ENCODE assay signal across 30 mouse cellular contexts in the genomic region with DNA sequence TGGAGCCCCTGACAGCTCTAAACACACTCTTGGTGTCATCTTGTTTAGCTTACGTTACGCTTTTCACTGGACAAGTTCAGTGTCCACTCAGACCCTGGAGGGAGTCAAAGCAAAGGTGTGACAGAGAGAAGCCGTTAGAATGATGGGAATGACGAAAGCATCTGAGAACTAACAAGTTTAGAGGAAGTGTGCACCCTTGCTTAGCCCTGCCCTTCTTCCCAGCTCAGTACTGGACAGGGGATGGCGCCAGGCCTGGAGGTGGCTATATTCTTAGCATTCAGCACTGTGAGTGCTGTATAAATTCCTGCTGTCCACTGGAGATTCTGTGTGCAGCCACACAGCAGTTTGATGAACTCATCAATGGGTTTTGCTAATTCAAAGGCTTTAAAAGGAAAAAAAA. TPM values are rescaled to one million over a fixed set of nuclear protein-coding genes. Genes with fewer than 3 reads are reported as not detected.
A peak's percentile ranks its signal among the peaks of the same experiment; 100 is the strongest.
DNase-seq lines count a peak whose midpoint lies in the region; ATAC-seq and TF ChIP-seq lines count a peak whose summit lies in the region.
"Had no signal": no experiment of that assay in that cellular context is flagged by ENCODE, and none has a peak within 500 bp of the region (broad histone marks: within the 10 kb centered on the region; RNA-seq: fewer than 3 reads in every experiment).

No protein-coding gene starts in this region.

- TF ChIP-seq POLR2A in thymus, adult 2 months (IDR thresholded peaks at IDR 0.05; ENCODE audit: control insufficient read depth, extremely low read depth, insufficient read depth, low read length, poor library complexity) = no peak

- H3K9ac ChIP-seq in heart, embryonic 14.5 days (ENCODE audit: low read length) = no peak overlapping the region; the same call in 1 of the 2 replicates
- H3K9ac ChIP-seq in lung, postnatal 0 days (replicated peaks; ENCODE audit: low read depth) = no peak overlapping the region
- H3K9ac ChIP-seq: embryonic facial prominence, embryonic 15.5 days; forebrain, embryonic 13.5 days; hindbrain, embryonic 14.5 days; liver, embryonic 14.5 days; midbrain, embryonic 13.5 days; neural tube, embryonic 13.5 days had no signal

- WGBS in heart, embryonic 14.5 days = 56% methylated on average over 5 of the region's 5 CpGs
- WGBS in lung, postnatal 0 days = 55% methylated on average over 5 of the region's 5 CpGs
- WGBS in thymus, adult 2 months = 78% methylated on average over 5 of the region's 5 CpGs

- ATAC-seq in heart, embryonic 14.5 days (ENCODE audit: insufficient number of reproducible peaks, insufficient read depth, low FRiP score, low read depth) = no peak
- ATAC-seq in lung, postnatal 0 days = no peak
- ATAC-seq: activated CD4-positive, CD25-positive, alpha-beta regulatory T cell, adult 4 months; forebrain, embryonic 13.5 days; inflammation-experienced regulatory T-cells, adult 6 months; midbrain, embryonic 13.5 days had no signal

- peaks cover 15 to 41% of the 10 kb centered on the region in 2 experiments for H3K4me1 ChIP-seq in heart, embryonic 14.5 days (ENCODE audit: control insufficient read depth in 2 of 2, insufficient read depth in 2 of 2, low read length in 2 of 2)
- H3K4me1 ChIP-seq in lung, postnatal 0 days (ENCODE audit: insufficient read depth, low read depth, low read length) = peaks cover 28% of the 10 kb centered on the region; the same call in 1 of the 2 replicates
- no peaks in the 10 kb centered on the region for H3K4me1 ChIP-seq in thymus, adult 2 months (replicated peaks; ENCODE audit: control insufficient read depth, insufficient read depth, low read length)

- no peaks in the 10 kb centered on the region for H3K9me3 ChIP-seq in heart, embryonic 14.5 days (ENCODE audit: control insufficient read depth, low read length)
- H3K9me3 ChIP-seq in lung, postnatal 0 days (ENCODE audit: low read length) = no peaks in the 10 kb centered on the region
- H3K9me3 ChIP-seq: embryonic facial prominence, embryonic 10.5 days; embryonic facial prominence, embryonic 15.5 days; forebrain, embryonic 13.5 days; midbrain, embryonic 13.5 days; neural tube, embryonic 13.5 days had no signal

- no peak for TF ChIP-seq EP300 in lung, postnatal 0 days (IDR thresholded peaks at IDR 0.05)

- H3K27me3 ChIP-seq in heart, embryonic 14.5 days (ENCODE audit: control insufficient read depth, insufficient read depth, low read length) = no peaks in the 10 kb centered on the region
- no peaks in the 10 kb centered on the region for H3K27me3 ChIP-seq in lung, postnatal 0 days (replicated peaks; ENCODE audit: insufficient read depth, low read length)
- no peaks in the 10 kb centered on the region for H3K27me3 ChIP-seq in thymus, adult 2 months (ENCODE audit: control insufficient read depth, insufficient read depth, low read length)
- H3K27me3 ChIP-seq: CH12.LX; embryonic facial prominence, embryonic 15.5 days; forebrain, embryonic 13.5 days; midbrain, embryonic 13.5 days; neural tube, embryonic 13.5 days had no signal

- intact Hi-C loops in gastrocnemius, adult 2 months (cut with DNase I) = no loop called here
- intact Hi-C loops in gastrocnemius, postnatal 36 days (cut with DNase I) = no loop called here

- no peaks in the 10 kb centered on the region for H3K36me3 ChIP-seq in heart, embryonic 14.5 days (ENCODE audit: control insufficient read depth, insufficient read depth, low read length)
- 0 out of 2 replicates have a peak, but pooled peaks cover 8% of the 10 kb centered on the region for H3K36me3 ChIP-seq in lung, postnatal 0 days (ENCODE audit: insufficient read depth, low read length)
- no peaks in the 10 kb centered on the region for H3K36me3 ChIP-seq in thymus, adult 2 months (ENCODE audit: control insufficient read depth, insufficient read depth, low read length)
- H3K36me3 ChIP-seq: embryonic facial prominence, embryonic 15.5 days; midbrain, embryonic 13.5 days; neural tube, embryonic 13.5 days had no signal

- TF ChIP-seq CTCF in gastrocnemius, adult 2 months (IDR thresholded peaks at IDR 0.05) = no peak
- TF ChIP-seq CTCF in lung, postnatal 0 days (IDR thresholded peaks at IDR 0.05) = peak; percentile 6; the same call in 1 of the 2 replicates
- TF ChIP-seq CTCF in thymus, adult 2 months (IDR thresholded peaks at IDR 0.05; ENCODE audit: borderline replicate concordance, control insufficient read depth, extremely low read depth, insufficient read depth, low read length, poor library complexity) = no peak

- no peak for DNase-seq in gastrocnemius, adult 2 months
- no peak for DNase-seq in gastrocnemius, postnatal 36 days
- no peak for DNase-seq in heart, adult 18-20 months
- DNase-seq in lung, postnatal 0 days (ENCODE audit: low spot score) = no peak
- DNase-seq in lung, postnatal 10 days = no peak
- DNase-seq in thymus, adult 2 months = no peak
- DNase-seq: adrenal gland, adult 2 months; adrenal gland, postnatal 36 days; cerebellum, adult 18-20 months; cerebellum, postnatal 10 days; gastrocnemius, postnatal 14 days; kidney, adult 11 months; kidney, postnatal 36 days; layer of hippocampus, postnatal 36 days; liver; lung, adult 2 months; right cerebral cortex, postnatal 4 days; thymus, postnatal 14 days had no signal

- H3K27ac ChIP-seq in gastrocnemius, adult 2 months = 0 out of 2 replicates have a peak overlapping the region, but pooled peaks have one; percentile 8
- H3K27ac ChIP-seq in heart, embryonic 14.5 days (replicated peaks in 1 of 2; ENCODE audit: control insufficient read depth in 1 of 2, insufficient read depth in 1 of 2, low read depth in 2 of 2, low read length in 2 of 2) = peak overlapping the region; percentile 14 to 20; a peak in 2 of 4 replicates
- no peak overlapping the region for H3K27ac ChIP-seq in lung, postnatal 0 days (ENCODE audit: low read length)
- no peak overlapping the region for H3K27ac ChIP-seq in thymus, adult 2 months (ENCODE audit: control insufficient read depth, insufficient read depth, low read length)
- H3K27ac ChIP-seq: embryonic facial prominence, embryonic 10.5 days; forebrain, embryonic 13.5 days; hindbrain, embryonic 14.5 days; liver, embryonic 14.5 days; midbrain, embryonic 13.5 days; neural tube, embryonic 13.5 days; stomach, postnatal 0 days had no signal

- no peak overlapping the region for H3K4me3 ChIP-seq in gastrocnemius, adult 2 months
- H3K4me3 ChIP-seq in heart, embryonic 14.5 days (ENCODE audit: control insufficient read depth in 1 of 2, insufficient read depth in 1 of 2, low read depth in 1 of 2, low read length in 2 of 2) = no peak overlapping the region
- H3K4me3 ChIP-seq in lung, postnatal 0 days (ENCODE audit: low read depth, low read length) = no peak overlapping the region
- no peak overlapping the region for H3K4me3 ChIP-seq in thymus, adult 2 months (ENCODE audit: control insufficient read depth, insufficient read depth, low read length)
- H3K4me3 ChIP-seq: embryonic facial prominence, embryonic 10.5 days; embryonic facial prominence, embryonic 15.5 days; forebrain, embryonic 13.5 days; midbrain, embryonic 13.5 days; neural tube, embryonic 13.5 days had no signal

- no peak overlapping the region for H3K4me2 ChIP-seq in heart, embryonic 14.5 days (ENCODE audit: low read length)
- no peak overlapping the region for H3K4me2 ChIP-seq in lung, postnatal 0 days (replicated peaks; ENCODE audit: low read depth, low read length)
- H3K4me2 ChIP-seq: embryonic facial prominence, embryonic 15.5 days; forebrain, embryonic 13.5 days; hindbrain, embryonic 14.5 days; midbrain, embryonic 13.5 days; neural tube, embryonic 13.5 days had no signal

RNA-seq across cellular contexts. Expression of gene Rap2a, which starts 18.6 kb away (rescaled TPM):
- 1 to 10 TPM; 3.2 to 3.8 TPM for total RNA-seq in gastrocnemius, adult 2 months (2021)
- total RNA-seq in gastrocnemius, postnatal 36 days (2021) = 1 to 10 TPM; 3.5 to 3.7 TPM
- polyA plus RNA-seq in heart, embryonic 14.5 days (2014; fragmentation: Nextera tagmentation; extraction: Ambion mirVana) = 14.5 and 14.9 TPM in 2 replicates
- 1 to 10 TPM; 9.3 to 9.7 TPM for total RNA-seq in heart, adult 18-20 months (2021)
- polyA plus RNA-seq in lung, postnatal 0 days (2015; fragmentation: Nextera tagmentation; extraction: Ambion mirVana) = 48.4 and 62.8 TPM in 2 replicates
- 8.6 and 9.8 TPM in 2 replicates for polyA plus RNA-seq in thymus, adult 2 months (2012; rRNA removed)

Comparison
In these comparisons a context has a peak if more than half of its experiments do, and no peak if none do; other contexts are left out.
1. H3K27ac ChIP-seq: peak in gastrocnemius, adult 2 months (single experiment) and heart, embryonic 14.5 days (2 of 2); none in lung, postnatal 0 days (single experiment) and thymus, adult 2 months (single experiment).